Mouse (Mus musculus): ENCODE measurements around the gene Prdm2.

Gene Prdm2

GRCm38 (mm10) chr4:143106971-143107370 lies 105.8 kb downstream of the Prdm2 start:
- DNase-seq (ENCODE audit: low spot score in 2 of 2) = no peak

GRCm38 (mm10) chr4:143106566-143106965 lies 106.2 kb downstream of the Prdm2 start:
- no peak for DNase-seq (ENCODE audit: low spot score in 2 of 2)

GRCm38 (mm10) chr4:143104739-143105138 lies 108.1 kb downstream of the Prdm2 start:
- no peak for DNase-seq (ENCODE audit: low spot score in 2 of 2)

- no peak for DNase-seq (ENCODE audit: low spot score in 2 of 2)
Observed at GRCm38 (mm10) chr4:143103811-143104210, 109.0 kb downstream of the Prdm2 start.

GRCm38 (mm10) chr4:143100157-143100556 lies 112.6 kb downstream of the Prdm2 start:
- no peak for DNase-seq (ENCODE audit: low spot score in 2 of 2)

GRCm38 (mm10) chr4:143099288-143100039 lies 113.3 kb downstream of the Prdm2 start:
- DNase-seq (ENCODE audit: low spot score in 2 of 2) = no peak

- no peak for DNase-seq (ENCODE audit: low spot score in 2 of 2)
Observed at GRCm38 (mm10) chr4:143092082-143092701, 120.6 kb downstream of the Prdm2 start.

- DNase-seq (ENCODE audit: low spot score in 2 of 2) = no peak
Observed at GRCm38 (mm10) chr4:143090551-143090950, 122.2 kb downstream of the Prdm2 start.

- no peak for DNase-seq (ENCODE audit: low spot score in 2 of 2)
Observed at GRCm38 (mm10) chr4:143074071-143074765, 138.6 kb downstream of the Prdm2 start.

- DNase-seq (ENCODE audit: low spot score in 2 of 2) = no peak
Observed at GRCm38 (mm10) chr4:143071791-143072190, 141.0 kb downstream of the Prdm2 start.

GRCm38 (mm10) chr4:143067006-143067405 lies 145.8 kb downstream of the Prdm2 start:
- no peak for DNase-seq (ENCODE audit: low spot score in 2 of 2)

- no peak for DNase-seq (ENCODE audit: low spot score in 2 of 2)
Observed at GRCm38 (mm10) chr4:143058765-143059344, 153.9 kb downstream of the Prdm2 start.

All from thymus, postnatal 10 days (tissue).